ENCODE assay signal across 9 mouse cellular contexts in the genomic region with DNA sequence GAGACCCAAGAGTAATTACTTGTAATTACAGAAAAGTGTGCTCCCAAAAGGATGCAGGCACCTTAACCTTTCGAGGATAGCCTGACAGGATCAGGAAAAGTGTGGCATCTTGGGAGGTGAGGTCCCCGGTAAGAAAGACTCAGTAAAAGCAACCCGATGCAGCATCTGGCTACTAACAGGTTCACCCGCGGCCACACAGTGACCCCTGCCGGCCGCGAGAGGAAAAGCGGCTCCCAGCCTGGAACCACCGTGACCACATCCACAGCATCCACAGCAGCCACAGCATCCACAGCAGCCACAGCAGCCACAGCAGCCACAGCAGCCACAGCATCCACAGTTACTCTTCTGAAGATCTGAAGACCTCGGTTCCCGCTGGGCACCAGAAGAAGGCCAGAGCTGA. TPM values are rescaled to one million over a fixed set of nuclear protein-coding genes. Genes with fewer than 3 reads are reported as not detected.
DNase-seq lines count a peak whose midpoint lies in the region; ATAC-seq lines count a peak whose summit lies in the region.
"Had no signal": no experiment of that assay in that cellular context is flagged by ENCODE, and none has a peak within 500 bp of the region (broad histone marks: within the 10 kb centered on the region; RNA-seq: fewer than 3 reads in every experiment).

No protein-coding gene starts in this region.

- no peak overlapping the region for H3K27ac ChIP-seq in intestine, embryonic 14.5 days (ENCODE audit: low read depth)
- no peak overlapping the region for H3K27ac ChIP-seq in intestine, embryonic 16.5 days (ENCODE audit: low read length)

- H3K27me3 ChIP-seq in intestine, embryonic 14.5 days (replicated peaks; ENCODE audit: control insufficient read depth, insufficient read depth, low read length): peaks cover 18% of the 10 kb centered on the region
- H3K27me3 ChIP-seq in intestine, embryonic 16.5 days (replicated peaks; ENCODE audit: control insufficient read depth, insufficient read depth, low read length): peaks cover 18% of the 10 kb centered on the region; the same call in 1 of the 2 replicates

- H3K36me3 ChIP-seq in intestine, embryonic 14.5 days (ENCODE audit: control insufficient read depth, insufficient read depth, low read length): no peaks in the 10 kb centered on the region
- no peaks in the 10 kb centered on the region for H3K36me3 ChIP-seq in intestine, embryonic 16.5 days (ENCODE audit: control insufficient read depth, insufficient read depth, low read length)

- no peak for ATAC-seq in intestine, embryonic 14.5 days (replicated peaks; ENCODE audit: low FRiP score, low TSS enrichment, low read depth)
- no peak for ATAC-seq in intestine, embryonic 16.5 days
- peak; percentile 63 for ATAC-seq in CD4-positive, CD25-positive, alpha-beta regulatory T cell, adult 4 months
- ATAC-seq in erythroblast, adult 5-6 weeks (replicated peaks; ENCODE audit: low FRiP score, poor library complexity, severe bottlenecking): 0 out of 2 replicates have a peak, but pooled peaks have one; percentile 70

- no peaks in the 10 kb centered on the region for H3K9me3 ChIP-seq in intestine, embryonic 14.5 days (ENCODE audit: control insufficient read depth, low read length)
- no peaks in the 10 kb centered on the region for H3K9me3 ChIP-seq in intestine, embryonic 16.5 days (ENCODE audit: control insufficient read depth, low read length)

- DNase-seq in intestine, embryonic 14.5 days (ENCODE audit: low spot score): peak; percentile 80
- peak; percentile 48 to 51 for DNase-seq in adrenal gland, adult 18-20 months (ENCODE audit: low spot score in 2 of 2)
- DNase-seq in layer of hippocampus, postnatal 14 days (ENCODE audit: low spot score in 2 of 2): peak; percentile 15 to 22
- peak; percentile 71 for DNase-seq in naive thymus-derived CD4-positive, alpha-beta T cell, adult 2 months (ENCODE audit: low read depth)
- DNase-seq in thymus, postnatal 36 days: peak; percentile 26 to 29

- 3% methylated on average over 12 of the region's 12 CpGs for WGBS in intestine, embryonic 14.5 days
- 1% methylated on average over 12 of the region's 12 CpGs for WGBS in intestine, embryonic 16.5 days

- no peak overlapping the region for H3K4me2 ChIP-seq in intestine, embryonic 14.5 days (ENCODE audit: low read length)
- no peak overlapping the region for H3K4me2 ChIP-seq in intestine, embryonic 16.5 days (ENCODE audit: low read depth, low read length)

- no peak overlapping the region for H3K9ac ChIP-seq in intestine, embryonic 14.5 days (ENCODE audit: low read length)
- no peak overlapping the region for H3K9ac ChIP-seq in intestine, embryonic 16.5 days (ENCODE audit: low read depth, low read length)

- no peak overlapping the region for H3K4me3 ChIP-seq in intestine, embryonic 14.5 days (ENCODE audit: low read depth, low read length)
- H3K4me3 ChIP-seq in intestine, embryonic 16.5 days (ENCODE audit: low read length): no peak overlapping the region

- no peaks in the 10 kb centered on the region for H3K4me1 ChIP-seq in intestine, embryonic 14.5 days (replicated peaks; ENCODE audit: control insufficient read depth, insufficient read depth, low read length)
- no peaks in the 10 kb centered on the region for H3K4me1 ChIP-seq in intestine, embryonic 16.5 days (ENCODE audit: control insufficient read depth, insufficient read depth, low read length)

RNA-seq across cellular contexts. Expression of a gene that starts 36.4 kb away (rescaled TPM):
- 1.0 and 1.1 TPM in 2 replicates for polyA plus RNA-seq in intestine, embryonic 14.5 days (2014; fragmentation: Nextera tagmentation; extraction: Ambion mirVana)
- 0.99 and 1.2 TPM in 2 replicates for polyA plus RNA-seq in intestine, embryonic 16.5 days (2015; fragmentation: Nextera tagmentation; extraction: Ambion mirVana)
- under 1 TPM in 1 of 2 experiments, not detected in 1; 0.23 TPM for polyA plus RNA-seq in CD4-positive, CD25-positive, alpha-beta regulatory T cell, adult 4 months (2017; shearing (Covaris generic))
- 100 to 1,000 TPM; 294 to 445 TPM for total RNA-seq in adrenal gland, adult 18-20 months (2021)
- total RNA-seq in erythroblast, adult 5-6 weeks (2015; ENCODE audit: low replicate concordance): not detected in 2 replicates
- total RNA-seq in erythroblast, adult 5-6 weeks (2017; ENCODE audit: low replicate concordance): 0.56 TPM in 1 of 2 replicates, not detected in the other
- total RNA-seq in layer of hippocampus, postnatal 14 days (2021): not detected
- polyA plus RNA-seq: liver, embryonic 16.5 days had no signal

RNA-seq across cellular contexts. Expression of a gene that starts 40.8 kb away (rescaled TPM):
- not detected in 2 replicates for polyA plus RNA-seq in intestine, embryonic 14.5 days (2014; fragmentation: Nextera tagmentation; extraction: Ambion mirVana)
- polyA plus RNA-seq in intestine, embryonic 16.5 days (2015; fragmentation: Nextera tagmentation; extraction: Ambion mirVana): 1.9 and 5.1 TPM in 2 replicates
- polyA plus RNA-seq in CD4-positive, CD25-positive, alpha-beta regulatory T cell, adult 4 months (2017; shearing (Covaris generic)): not detected
- not detected for total RNA-seq in adrenal gland, adult 18-20 months (2021)
- not detected in 2 replicates for total RNA-seq in erythroblast, adult 5-6 weeks (2015; ENCODE audit: low replicate concordance)
- total RNA-seq in erythroblast, adult 5-6 weeks (2017; ENCODE audit: low replicate concordance): not detected in 2 replicates
- total RNA-seq in layer of hippocampus, postnatal 14 days (2021): not detected
- polyA plus RNA-seq: liver, embryonic 16.5 days had no signal

RNA-seq across cellular contexts. Expression of a gene that starts 46.8 kb away (rescaled TPM):
- polyA plus RNA-seq in intestine, embryonic 14.5 days (2014; fragmentation: Nextera tagmentation; extraction: Ambion mirVana): 1.5 and 1.7 TPM in 2 replicates
- 0.71 and 0.97 TPM in 2 replicates for polyA plus RNA-seq in intestine, embryonic 16.5 days (2015; fragmentation: Nextera tagmentation; extraction: Ambion mirVana)
- not detected for polyA plus RNA-seq in CD4-positive, CD25-positive, alpha-beta regulatory T cell, adult 4 months (2017; shearing (Covaris generic))
- total RNA-seq in adrenal gland, adult 18-20 months (2021): 100 to 1,000 TPM in 1 of 2 experiments, 10 to 100 TPM in 1; 54.8 to 119 TPM
- total RNA-seq in erythroblast, adult 5-6 weeks (2015; ENCODE audit: low replicate concordance): not detected in 2 replicates
- total RNA-seq in erythroblast, adult 5-6 weeks (2017; ENCODE audit: low replicate concordance): not detected in 2 replicates
- not detected for total RNA-seq in layer of hippocampus, postnatal 14 days (2021)
- polyA plus RNA-seq: liver, embryonic 16.5 days had no signal

RNA-seq across cellular contexts. Expression of a gene that starts 51.5 kb away (rescaled TPM):
- 11.7 and 13.2 TPM in 2 replicates for polyA plus RNA-seq in intestine, embryonic 14.5 days (2014; fragmentation: Nextera tagmentation; extraction: Ambion mirVana)
- polyA plus RNA-seq in intestine, embryonic 16.5 days (2015; fragmentation: Nextera tagmentation; extraction: Ambion mirVana): 10.0 and 11.3 TPM in 2 replicates
- polyA plus RNA-seq in CD4-positive, CD25-positive, alpha-beta regulatory T cell, adult 4 months (2017; shearing (Covaris generic)): not detected
- total RNA-seq in adrenal gland, adult 18-20 months (2021): 10 to 100 TPM; 33.5 to 59.0 TPM
- total RNA-seq in erythroblast, adult 5-6 weeks (2015; ENCODE audit: low replicate concordance): not detected in 2 replicates
- not detected in 2 replicates for total RNA-seq in erythroblast, adult 5-6 weeks (2017; ENCODE audit: low replicate concordance)
- not detected for total RNA-seq in layer of hippocampus, postnatal 14 days (2021)

RNA-seq across cellular contexts. Expression of a gene that starts 57.4 kb away (rescaled TPM):
- 18.1 and 24.1 TPM in 2 replicates for polyA plus RNA-seq in intestine, embryonic 14.5 days (2014; fragmentation: Nextera tagmentation; extraction: Ambion mirVana)
- 11.1 and 11.3 TPM in 2 replicates for polyA plus RNA-seq in intestine, embryonic 16.5 days (2015; fragmentation: Nextera tagmentation; extraction: Ambion mirVana)
- not detected for polyA plus RNA-seq in CD4-positive, CD25-positive, alpha-beta regulatory T cell, adult 4 months (2017; shearing (Covaris generic))
- total RNA-seq in adrenal gland, adult 18-20 months (2021): 10 to 100 TPM; 37.0 to 68.1 TPM
- not detected in 2 replicates for total RNA-seq in erythroblast, adult 5-6 weeks (2015; ENCODE audit: low replicate concordance)
- total RNA-seq in erythroblast, adult 5-6 weeks (2017; ENCODE audit: low replicate concordance): not detected in 2 replicates
- total RNA-seq in layer of hippocampus, postnatal 14 days (2021): not detected

Comparison
In these comparisons a context has a peak if more than half of its experiments do, and no peak if none do; other contexts are left out.
1. ATAC-seq: peak in CD4-positive, CD25-positive, alpha-beta regulatory T cell, adult 4 months (single experiment) and erythroblast, adult 5-6 weeks (single experiment); none in intestine, embryonic 14.5 days (single experiment) and intestine, embryonic 16.5 days (single experiment).
2. DNase-seq: peak in every context shown above with its lines; median percentile 80 in intestine, embryonic 14.5 days; 71 in naive thymus-derived CD4-positive, alpha-beta T cell, adult 2 months; 50 in adrenal gland, adult 18-20 months; 28 in thymus, postnatal 36 days; 18 in layer of hippocampus, postnatal 14 days.
3. RNA of a gene that starts 36.4 kb away (total RNA-seq): 294 to 445 TPM in adrenal gland, adult 18-20 months; 0.56 TPM in erythroblast, adult 5-6 weeks and not detected in layer of hippocampus, postnatal 14 days; every median in the first group is over 100 times any median in the second.
4. RNA of a gene that starts 46.8 kb away (total RNA-seq): 54.8 to 119 TPM in adrenal gland, adult 18-20 months; not detected in layer of hippocampus, postnatal 14 days and not detected in erythroblast, adult 5-6 weeks; every median in the first group is over 10 times any median in the second.